Mouse (Mus musculus) cerebellum, adult 2 months (tissue): ENCODE measurements around the gene Nemf. TPM values are rescaled to one million over a fixed set of nuclear protein-coding genes. Genes with fewer than 3 reads are reported as not detected.
"Not testable (repeated sequence)": the region's sequence is repeated elsewhere in the genome, so short reads cannot be mapped to it uniquely, and the experiment has no call there.

Experiments
- DNase-seq, 2 experiments: peaks; one replicate each; pipeline ENCODE4 v3.0.0; 2021
- H3K27ac ChIP-seq: fragments of 200-500 bp; 2 replicates; pipeline ENCODE4 v1.5.1; 2012; ENCODE audit warnings: low read length, control low read depth, inconsistent platforms; ENCODE audit not compliant: insufficient read depth
- H3K27me3 ChIP-seq: fragments of 200-500 bp; 2 replicates; pipeline ENCODE4 v1.6.1; 2012; ENCODE audit warnings: inconsistent platforms, mild to moderate bottlenecking, low read length, moderate library complexity; ENCODE audit not compliant: control insufficient read depth, insufficient read depth
- H3K4me1 ChIP-seq: fragments of 200-500 bp; 2 replicates; pipeline ENCODE4 v1.6.1; 2011; ENCODE audit warnings: low read length; ENCODE audit not compliant: control insufficient read depth, insufficient read depth
- H3K4me3 ChIP-seq: fragments of 200-500 bp; replicated peaks from 2 replicates; pipeline ENCODE3; 2011; ENCODE audit warnings: mild to moderate bottlenecking, low read depth, low read length, control low read depth; ENCODE audit not compliant: insufficient read depth
- CTCF ChIP-seq: fragments of 200-500 bp; IDR thresholded peaks from 2 replicates; pipeline ENCODE4 v1.5.1; 2011; ENCODE audit warnings: low read depth, mild to moderate bottlenecking, control low read depth, low read length, moderate library complexity, borderline replicate concordance; ENCODE audit not compliant: insufficient read depth
- POLR2A ChIP-seq: fragments of 200-500 bp; IDR thresholded peaks from 2 replicates; pipeline ENCODE4 v1.6.1; 2011; ENCODE audit warnings: low read length, control low read depth, borderline replicate concordance; ENCODE audit not compliant: insufficient read depth
- WGBS: fragments of 180-500 bp; shearing (Covaris S2); methylation state at CpG from one replicate; pipeline ENCODE4 v1.1.7; 2018; 5-methylcytosine and 5-hydroxymethylcytosine counted together
- polyA plus RNA-seq: library from polyadenylated mRNA; depleted of rRNA; stranded (reverse); fragments of >200 nt; gene quantifications from 2 replicates; pipeline ENCODE4 v1.2.3, GENCODE M21; 2012

Nemf gene
- polyA plus RNA-seq, 1 experiment = 43.8 TPM

- no peaks in the 10 kb centered on the region for H3K27me3 ChIP-seq
- peaks cover 6% of the 10 kb centered on the region for H3K4me1 ChIP-seq
- DNase-seq = no peak
- no peak overlapping the region for H3K27ac ChIP-seq
- 36% methylated on average over 7 of the region's 7 CpGs for WGBS
- no peak overlapping the region for H3K4me3 ChIP-seq
- no peak for TF ChIP-seq CTCF
- TF ChIP-seq POLR2A = no peak
Measured at GRCm38 (mm10) chr12:69389273-69389938, 32.4 kb upstream of the Nemf start.

- TF ChIP-seq POLR2A (no peak), CTCF (no peak)
- no peak overlapping the region for H3K27ac ChIP-seq
- peaks cover 6% of the 10 kb centered on the region for H3K4me1 ChIP-seq
- 94% methylated on average over 10 of the region's 10 CpGs for WGBS
- no peaks in the 10 kb centered on the region for H3K27me3 ChIP-seq
- no peak overlapping the region for H3K4me3 ChIP-seq
- DNase-seq = no peak
Measured at GRCm38 (mm10) chr12:69388321-69388869, 31.4 kb upstream of the Nemf start.

DNA sequence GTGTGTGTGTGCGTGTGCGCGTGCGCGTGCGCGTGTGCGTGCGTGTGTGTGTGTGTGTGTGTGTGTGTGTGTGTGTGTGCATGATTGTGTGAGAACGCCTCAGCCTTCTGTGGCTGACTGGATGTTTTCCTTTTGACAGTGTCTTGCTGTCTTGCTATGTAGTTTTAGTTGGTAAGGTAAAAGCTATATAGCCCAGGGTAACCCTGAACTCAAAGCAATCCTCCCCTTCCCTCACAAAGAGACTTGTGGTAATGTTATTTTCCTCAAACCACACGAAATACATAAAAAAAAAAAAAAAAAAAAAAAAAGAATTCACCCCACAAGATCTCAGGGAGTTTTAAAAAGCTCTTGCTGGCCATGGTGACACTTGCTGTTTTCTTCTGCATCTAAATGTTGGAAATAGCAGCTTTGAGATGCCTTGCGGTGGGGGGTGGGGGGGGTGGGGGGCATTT is 29.3 kb upstream of the Nemf start:
- not testable (repeated sequence) for H3K4me3 ChIP-seq, DNase-seq, H3K4me1 ChIP-seq, H3K27ac ChIP-seq, H3K27me3 ChIP-seq
- 71% methylated on average over 12 of the region's 12 CpGs for WGBS

- Histone ChIP-seq H3K4me1 (no peaks in the 10 kb centered on the region; the same call in 1 of the 2 replicates), H3K27ac (no peak overlapping the region), H3K27me3 (no peaks in the 10 kb centered on the region), H3K4me3 (no peak overlapping the region)
- no peak for TF ChIP-seq CTCF
- TF ChIP-seq POLR2A = no peak
- 64% methylated on average over 6 of the region's 6 CpGs for WGBS
- no peak for DNase-seq
Measured at GRCm38 (mm10) chr12:69385542-69386280, 28.7 kb upstream of the Nemf start.

DNA sequence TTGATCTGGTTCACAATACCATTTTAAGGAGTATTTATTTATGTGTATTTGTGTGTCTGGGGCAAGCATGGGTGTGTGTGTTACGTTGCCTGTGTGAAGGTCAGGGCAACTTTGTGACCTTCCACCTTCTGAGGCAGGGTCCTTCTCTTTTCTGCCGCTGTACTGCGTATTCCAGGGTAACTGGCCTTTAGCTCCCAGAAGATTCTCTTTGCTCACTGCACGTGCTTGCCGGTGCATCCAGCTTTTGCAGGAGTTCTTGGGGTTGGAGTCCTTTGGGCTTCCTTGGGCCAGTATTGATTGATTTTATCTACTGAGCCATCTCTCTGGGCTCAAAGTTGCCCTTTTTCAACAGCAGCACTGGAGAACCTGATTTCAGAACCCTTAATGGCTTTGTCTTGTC is 27.6 kb upstream of the Nemf start:
- no peaks in the 10 kb centered on the region for H3K4me1 ChIP-seq
- DNase-seq = no peak
- H3K4me3 ChIP-seq = no peak overlapping the region
- no peaks in the 10 kb centered on the region for H3K27me3 ChIP-seq
- WGBS = 95% methylated on average over 5 of the region's 5 CpGs
- no peak overlapping the region for H3K27ac ChIP-seq
- TF ChIP-seq POLR2A (no peak), CTCF (no peak)

DNA sequence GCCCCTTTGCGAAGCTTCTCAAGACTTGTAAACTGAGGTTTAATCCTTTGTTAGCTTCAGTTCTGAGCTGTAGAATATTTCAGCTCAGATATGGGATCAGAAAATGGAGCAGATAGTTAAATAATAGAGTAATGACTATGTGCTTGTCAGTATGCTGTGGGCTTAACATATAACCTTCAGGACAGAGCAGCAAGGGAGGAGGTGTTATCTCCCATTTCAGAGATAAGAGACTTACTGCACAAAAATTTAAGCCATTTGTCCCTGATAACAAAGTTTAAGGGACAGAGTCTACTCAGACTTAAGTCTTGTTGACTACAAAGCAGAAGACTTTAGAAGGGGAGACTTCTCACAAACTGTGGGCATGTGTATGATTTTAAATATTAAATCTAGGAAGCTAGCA is 25.9 kb upstream of the Nemf start:
- Histone ChIP-seq H3K4me3 (no peak overlapping the region), H3K27me3 (no peaks in the 10 kb centered on the region), H3K4me1 (no peaks in the 10 kb centered on the region), H3K27ac (no peak overlapping the region)
- TF ChIP-seq CTCF = no peak
- TF ChIP-seq POLR2A = no peak
- no peak for DNase-seq
- 98% methylated on average over 1 of the region's 1 CpGs for WGBS

GRCm38 (mm10) chr12:69378558-69379454 is 21.8 kb upstream of the Nemf start:
- no peaks in the 10 kb centered on the region for H3K27me3 ChIP-seq
- no peaks in the 10 kb centered on the region for H3K4me1 ChIP-seq
- 68% methylated on average over 11 of the region's 11 CpGs for WGBS
- no peak overlapping the region for H3K4me3 ChIP-seq
- no peak for DNase-seq
- H3K27ac ChIP-seq = no peak overlapping the region
- TF ChIP-seq CTCF (no peak), POLR2A (no peak)

DNA sequence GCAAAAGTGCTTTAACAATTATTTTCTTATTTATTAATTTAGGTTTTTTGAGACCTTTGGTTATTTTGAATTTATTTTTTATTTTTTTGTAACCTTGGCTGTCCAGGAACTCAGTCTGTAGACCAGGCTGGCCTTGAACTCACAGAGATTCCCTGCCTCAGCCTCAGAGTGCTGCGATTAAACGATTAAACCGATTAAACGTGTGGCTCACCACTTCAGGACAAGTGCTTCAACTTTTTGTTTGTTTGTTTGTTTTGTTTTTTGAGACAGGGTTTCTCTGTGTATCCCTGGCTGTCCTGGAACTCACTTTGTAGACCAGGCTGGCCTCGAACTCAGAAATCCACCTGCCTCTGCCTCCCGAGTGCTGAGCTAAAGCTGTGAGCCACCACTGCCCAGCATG is 20.7 kb upstream of the Nemf start:
- 91% methylated on average over 6 of the region's 6 CpGs for WGBS
- H3K27ac ChIP-seq, H3K4me3 ChIP-seq, H3K4me1 ChIP-seq, H3K27me3 ChIP-seq, DNase-seq: not testable (repeated sequence)
